Mouse (Mus musculus): Measurements from ENCODE around the gene Smim24.

The Smim24 gene

DNA sequence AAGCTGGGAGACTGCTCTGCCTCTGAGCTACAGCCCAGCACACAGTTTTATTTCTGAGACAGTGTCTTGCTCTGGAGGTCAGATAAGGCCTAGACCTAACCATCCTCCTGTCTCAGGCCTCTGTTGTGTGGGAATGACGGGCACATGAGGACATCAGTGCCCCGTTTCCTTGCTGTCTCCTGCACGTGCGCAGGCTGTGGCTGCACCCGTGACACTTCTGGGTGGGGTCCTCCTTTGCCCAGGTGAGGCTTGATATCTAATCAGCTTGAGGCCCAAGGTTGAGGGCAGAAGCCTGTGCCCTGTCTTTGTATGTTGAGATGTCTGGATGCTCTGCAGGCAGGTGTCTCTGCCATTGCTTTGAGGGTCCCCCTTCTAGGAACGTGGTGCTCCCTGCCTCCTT, 581 bp upstream of the Smim24 start:
- no peak for DNase-seq

DNA sequence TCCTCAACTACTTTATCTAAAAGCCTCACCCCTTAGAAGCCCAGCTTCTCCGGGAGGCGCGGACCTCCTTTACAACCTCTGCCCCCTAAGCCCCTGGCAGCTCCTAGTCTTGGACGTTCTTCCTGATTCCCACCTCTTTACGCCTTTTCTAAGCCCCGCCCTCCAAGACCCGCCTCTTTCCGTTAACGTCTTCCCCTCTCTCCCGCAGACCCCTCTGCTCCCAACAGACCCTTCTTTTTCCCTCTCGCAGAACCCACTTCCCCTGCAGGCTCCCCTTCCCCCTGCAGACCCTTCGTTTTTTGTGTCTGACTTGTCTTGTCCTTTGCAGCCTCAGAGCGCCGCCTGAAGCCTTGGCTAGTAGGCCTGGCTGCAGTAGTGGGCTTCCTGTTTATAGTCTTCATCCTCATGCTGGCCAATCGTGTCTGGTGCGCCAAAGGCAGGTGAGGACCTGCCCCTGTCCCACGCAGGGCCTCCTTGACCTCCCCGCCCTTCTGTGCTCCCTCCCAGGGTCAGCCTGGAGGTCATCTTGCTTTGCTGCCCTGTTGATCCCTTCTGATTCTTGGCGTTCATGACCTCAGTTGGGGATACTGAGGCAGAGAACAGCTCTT, 709 bp downstream of the Smim24 start:
- DNase-seq: peak in 1 of 2 experiments; percentile 47

DNA sequence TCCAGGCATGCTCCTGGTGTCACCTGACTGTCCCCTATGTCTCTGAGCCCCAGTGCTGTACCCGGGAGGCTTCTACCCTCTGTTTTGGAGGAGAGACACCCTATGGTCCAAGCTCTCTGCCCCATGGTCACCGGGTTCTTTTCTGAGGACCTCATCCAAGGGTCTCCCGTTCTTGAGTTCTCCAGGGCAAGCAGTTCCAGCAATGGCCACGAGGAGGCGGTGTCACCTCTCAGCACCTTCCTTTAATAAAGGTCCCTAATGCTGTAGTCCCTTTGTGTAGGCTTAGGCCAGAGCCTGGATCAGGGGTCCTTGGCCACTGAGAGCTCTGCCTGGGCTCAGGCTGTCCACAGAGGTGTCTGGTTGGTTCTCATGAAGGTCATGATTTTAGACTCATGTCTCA, 2.3 kb downstream of the Smim24 start:
- peak; percentile 51 to 81 for DNase-seq

DNA sequence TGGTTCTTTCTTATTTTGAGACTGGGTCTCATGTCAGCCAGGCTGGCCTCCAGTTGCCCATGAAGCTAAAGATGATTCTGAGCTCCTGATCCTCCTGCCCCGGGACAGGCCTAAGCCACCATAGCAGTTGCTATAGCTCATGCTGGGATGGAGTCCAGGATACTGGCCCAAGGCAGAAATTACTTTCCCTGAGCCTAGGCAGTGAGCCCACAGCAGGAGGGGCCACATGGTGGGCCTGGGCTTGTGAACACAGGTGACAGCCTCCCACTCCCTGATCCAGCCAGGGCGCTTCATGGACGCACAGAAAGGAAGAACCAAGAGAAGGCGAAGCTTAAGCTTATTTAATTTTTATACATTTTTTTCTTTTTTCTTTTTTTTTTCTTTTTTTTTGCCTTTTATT, 3.0 kb downstream of the Smim24 start:
- DNase-seq: no peak

DNA sequence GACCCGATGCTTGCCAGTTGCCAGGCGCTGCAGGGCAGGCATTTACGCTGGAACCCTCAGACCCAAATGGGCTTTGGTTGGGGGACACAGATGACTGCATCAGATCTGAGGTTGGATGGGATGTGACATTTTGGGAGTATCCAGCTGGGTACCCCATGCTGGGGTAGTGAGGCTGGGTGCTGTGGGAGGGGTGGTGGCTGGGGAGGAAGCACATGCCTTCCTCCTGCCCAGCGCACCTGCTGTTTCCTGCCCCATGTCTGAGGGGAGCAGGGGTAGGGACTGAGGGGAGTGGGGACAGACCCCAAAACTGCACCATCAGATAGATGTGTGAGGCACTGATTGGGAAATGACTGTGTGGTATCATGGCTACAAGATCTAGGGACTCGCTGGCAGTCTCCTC, 3.9 kb downstream of the Smim24 start:
- DNase-seq: no peak

DNA sequence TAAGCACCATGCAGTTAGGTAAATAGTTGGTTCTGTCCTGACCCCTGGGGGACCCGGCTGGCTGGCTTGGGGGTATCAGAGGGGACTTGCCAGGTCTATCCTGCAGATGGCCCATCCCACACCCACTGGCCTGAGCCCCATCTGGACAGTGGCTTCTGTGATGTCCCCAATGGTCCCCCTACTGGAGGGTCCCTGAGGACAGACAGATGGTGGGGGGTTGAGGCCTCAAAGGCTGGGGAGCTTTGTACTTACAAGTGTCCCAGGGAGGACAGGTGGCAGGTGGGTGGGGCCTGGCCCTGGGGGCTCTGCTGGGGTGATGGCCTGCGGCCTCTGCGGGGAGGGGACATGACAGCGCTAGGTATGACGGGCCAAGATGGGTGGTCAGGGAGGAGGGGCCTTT, 6.4 kb downstream of the Smim24 start:
- no peak for DNase-seq

DNA sequence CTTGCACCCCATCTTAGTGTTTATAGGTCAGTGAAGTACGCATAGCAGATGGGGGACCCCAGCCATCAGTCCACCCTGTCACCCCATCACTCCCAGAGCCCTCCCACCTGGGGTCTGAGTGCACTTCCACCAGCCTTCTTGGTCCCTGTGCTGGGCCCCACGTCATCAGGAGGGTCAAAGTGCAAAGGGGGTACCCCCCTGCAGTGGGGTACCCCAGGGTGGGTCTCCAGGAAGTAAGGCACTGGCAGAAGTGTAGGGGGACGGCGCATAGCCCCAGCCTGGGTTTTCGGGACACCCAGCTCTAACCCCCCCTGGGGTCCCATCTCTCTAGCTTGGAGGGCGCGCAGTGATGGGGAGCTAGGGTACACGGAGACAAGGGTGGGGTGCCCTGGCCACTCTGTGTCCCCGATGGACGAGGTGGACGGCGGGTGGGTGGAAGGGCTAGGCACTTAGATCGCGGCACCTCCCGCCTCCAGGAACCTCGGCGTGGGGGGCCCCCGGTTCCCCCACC, 7.0 kb downstream of the Smim24 start:
- no peak for DNase-seq

DNA sequence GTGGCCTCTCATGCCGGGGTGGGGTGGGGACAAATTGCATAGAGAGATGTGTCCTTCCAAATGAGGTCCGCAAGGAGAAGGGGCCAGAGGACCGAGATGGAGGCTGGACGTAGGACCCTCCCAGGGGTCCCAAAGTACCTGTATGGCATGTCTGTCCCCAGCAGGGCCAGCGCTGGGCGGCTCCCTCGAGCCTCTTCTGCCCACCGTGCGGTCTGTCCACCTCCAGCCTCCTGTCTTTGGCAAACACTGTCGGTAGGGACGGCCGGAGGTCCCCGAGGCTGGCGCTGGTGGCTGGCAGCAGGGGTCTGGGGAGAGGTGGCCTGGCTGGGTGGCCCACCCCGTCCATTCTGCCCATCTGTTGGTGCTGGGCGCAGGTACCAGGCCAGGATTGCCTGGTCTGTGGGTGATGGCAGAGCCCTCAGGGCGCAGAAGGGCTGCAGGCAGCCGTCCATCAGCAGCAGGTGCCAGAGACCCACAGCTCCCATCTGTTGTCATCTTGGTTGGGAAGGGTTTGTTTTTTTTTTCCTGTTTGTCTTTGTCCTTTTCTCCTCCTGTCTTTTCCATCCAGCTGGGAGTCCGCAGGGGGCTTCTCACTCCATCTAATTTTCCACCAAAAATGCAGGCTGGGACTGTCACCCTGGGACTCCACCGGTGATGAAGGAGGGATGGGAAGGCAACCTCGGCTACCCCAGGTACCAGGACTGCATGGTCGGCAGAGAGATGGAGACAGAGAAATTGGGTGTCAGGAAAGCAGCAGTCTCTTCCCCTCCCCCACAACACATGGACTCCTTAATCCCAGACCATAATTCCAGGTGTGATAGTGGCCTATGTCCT, 7.7 kb downstream of the Smim24 start:
- DNase-seq: no peak

DNA sequence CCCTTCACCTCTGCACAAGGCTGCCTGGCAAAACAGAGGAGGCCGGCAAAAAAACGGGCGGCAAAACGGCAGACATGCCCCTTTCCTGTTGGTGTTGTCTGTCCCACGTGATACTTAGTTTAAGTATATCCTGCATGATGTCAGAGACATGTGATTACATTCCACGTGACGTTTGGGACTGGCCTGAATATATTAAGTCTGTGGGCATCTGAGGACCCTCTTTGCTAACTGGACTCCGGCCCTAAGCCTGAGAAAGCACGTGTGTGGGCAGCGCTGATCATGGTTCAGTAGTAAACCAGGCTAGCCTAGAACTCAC, 8.3 kb downstream of the Smim24 start:
- no peak for DNase-seq

DNA sequence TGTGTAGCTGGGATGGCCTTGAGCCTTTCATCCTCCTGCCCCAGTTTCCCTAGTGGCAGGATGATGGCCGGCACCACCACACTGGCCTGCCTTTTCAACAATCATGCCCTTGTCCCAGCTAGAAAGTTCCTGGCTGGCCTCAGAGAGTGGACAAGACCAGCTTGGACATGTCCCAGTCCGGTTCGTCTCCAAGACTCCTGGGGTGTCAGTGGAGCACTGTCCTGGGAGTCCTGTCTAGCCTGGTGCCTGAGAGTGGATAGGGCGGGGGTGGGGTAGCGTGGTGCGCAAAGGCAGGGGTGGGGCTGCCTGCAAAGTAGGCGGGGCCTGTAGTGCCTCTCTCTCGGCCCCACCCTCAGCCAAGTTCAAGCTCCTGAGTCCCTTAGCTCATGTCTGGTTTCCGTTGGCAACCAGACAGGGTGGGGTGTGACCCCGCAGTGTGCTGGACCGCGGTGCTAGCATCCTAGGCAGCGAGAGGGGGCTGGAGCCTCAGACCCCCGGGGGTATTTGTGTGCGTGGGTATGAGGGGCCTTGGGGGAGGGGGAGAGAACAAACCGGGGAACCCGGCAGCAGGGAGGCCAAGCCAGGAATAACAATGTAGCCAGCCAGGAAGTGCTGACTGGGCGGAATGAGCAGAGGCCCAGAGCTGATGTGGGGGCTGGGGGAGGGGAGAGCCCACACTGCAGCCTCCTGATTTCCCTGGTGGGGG, 8.8 kb downstream of the Smim24 start:
- DNase-seq: no peak

DNA sequence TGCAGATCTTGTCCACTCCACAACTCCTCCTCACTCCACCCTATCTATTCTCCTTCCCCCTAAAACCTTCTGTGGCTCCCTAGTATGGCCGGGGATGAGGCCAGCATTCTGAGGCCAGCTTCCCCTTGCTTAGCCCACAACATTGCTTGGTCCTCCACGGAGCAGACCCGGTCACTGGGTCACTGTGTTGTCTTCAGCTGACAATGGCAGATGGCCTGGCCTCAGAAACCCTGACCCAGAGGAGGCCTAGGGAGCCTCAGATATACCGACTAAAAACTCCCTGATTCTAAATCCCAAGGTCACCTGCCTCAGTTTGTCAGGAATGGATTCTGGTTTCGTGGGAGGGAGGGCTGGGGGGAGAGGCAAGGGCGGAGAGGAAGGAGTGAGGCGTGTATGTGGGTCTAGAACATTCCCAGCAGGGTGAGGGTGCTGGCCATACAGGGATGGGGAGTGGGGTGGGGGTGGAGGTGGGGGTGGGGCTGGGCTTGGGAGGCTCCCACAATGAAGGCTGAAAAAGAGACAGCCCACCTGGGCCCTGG, 9.4 kb downstream of the Smim24 start:
- no peak for DNase-seq

DNA sequence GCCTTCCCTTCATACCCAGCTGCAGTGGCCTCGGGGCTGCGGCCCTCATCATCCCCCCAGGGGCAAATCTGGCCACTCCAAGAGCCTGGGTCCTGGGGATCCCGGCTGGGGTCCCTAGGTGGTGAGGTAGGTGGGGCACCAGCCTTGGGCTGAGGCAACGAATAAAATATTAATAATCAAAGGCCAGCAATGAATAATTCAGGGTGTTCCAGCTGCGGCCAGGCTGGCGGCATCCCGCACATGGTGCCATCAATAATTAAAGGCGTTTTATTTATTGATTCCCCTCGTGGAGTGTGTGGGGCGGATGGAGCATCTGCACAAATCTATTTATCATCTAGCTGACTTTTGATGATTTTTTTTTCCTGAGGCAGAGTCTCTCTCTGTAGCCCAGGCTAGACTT, 10.7 kb downstream of the Smim24 start:
- DNase-seq: no peak

DNA sequence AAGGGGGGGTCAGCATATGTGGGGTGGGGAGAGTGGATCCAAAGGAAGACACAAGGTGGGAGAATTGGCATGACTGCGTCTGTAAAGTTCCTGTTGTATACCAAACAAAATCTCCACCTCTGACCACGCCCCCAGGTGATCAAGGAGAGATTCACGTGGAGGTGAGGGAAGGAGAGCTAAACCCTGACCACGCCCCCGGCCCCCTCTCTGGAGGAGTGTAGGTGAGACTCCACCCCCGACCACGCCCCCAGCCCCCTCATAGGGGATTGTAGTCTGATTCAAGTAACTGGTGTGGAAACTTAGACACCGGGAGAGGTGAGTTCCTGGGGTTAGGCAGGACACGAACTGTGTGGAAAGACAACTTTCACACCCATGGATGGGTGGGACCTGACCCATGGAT, 11.2 kb downstream of the Smim24 start:
- no peak for DNase-seq

DNA sequence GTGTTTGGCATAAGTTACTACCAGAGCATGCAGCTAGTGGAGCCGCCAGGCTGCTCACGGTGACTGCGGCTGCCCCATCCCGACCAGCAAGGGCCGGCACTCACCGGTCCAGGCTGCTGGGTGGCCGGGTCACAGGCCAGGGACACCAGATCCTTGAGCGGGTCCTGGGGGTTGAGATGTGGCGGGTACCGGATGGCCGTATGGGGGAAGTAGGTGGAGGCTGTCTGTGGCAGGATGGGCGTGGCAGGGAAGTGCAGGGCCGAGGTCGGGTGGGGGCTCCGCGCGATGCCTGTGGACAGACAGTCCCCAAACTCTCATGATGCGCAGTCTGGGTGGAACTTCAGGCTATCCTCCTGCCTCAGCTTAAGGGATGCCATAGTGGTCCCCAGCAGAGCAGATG, 11.9 kb downstream of the Smim24 start:
- peak in 1 of 2 experiments; percentile 46 for DNase-seq

DNA sequence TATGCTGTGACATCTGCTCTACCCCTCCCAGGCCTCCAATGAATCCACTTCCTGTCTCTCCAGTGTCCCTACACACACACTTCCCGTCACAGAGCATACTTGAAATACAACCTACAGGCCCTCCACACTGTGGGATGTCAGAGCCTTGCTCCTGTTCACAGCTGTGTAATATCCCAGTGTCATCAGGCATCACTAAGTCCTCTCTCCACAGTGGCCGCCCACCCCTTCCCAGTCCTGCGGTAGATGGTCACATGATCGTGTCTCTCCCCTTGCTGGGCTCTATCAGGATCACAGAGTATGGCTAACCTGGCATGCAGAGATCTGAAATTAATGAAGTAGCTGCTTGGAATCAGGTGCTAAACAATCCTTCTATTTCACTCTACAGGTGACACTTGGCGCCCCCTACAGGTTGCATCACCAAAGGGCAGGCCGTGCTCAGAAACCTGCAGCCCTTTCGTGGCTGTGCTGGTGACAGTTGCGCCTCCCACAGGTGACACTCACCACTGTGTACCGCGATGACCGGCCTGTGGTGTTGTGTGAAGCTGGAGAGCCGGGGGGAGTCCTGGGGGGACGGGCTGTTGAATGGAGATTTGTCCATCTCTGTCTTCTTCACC, 12.8 kb downstream of the Smim24 start:
- peak; percentile 42 to 71 for DNase-seq

DNA sequence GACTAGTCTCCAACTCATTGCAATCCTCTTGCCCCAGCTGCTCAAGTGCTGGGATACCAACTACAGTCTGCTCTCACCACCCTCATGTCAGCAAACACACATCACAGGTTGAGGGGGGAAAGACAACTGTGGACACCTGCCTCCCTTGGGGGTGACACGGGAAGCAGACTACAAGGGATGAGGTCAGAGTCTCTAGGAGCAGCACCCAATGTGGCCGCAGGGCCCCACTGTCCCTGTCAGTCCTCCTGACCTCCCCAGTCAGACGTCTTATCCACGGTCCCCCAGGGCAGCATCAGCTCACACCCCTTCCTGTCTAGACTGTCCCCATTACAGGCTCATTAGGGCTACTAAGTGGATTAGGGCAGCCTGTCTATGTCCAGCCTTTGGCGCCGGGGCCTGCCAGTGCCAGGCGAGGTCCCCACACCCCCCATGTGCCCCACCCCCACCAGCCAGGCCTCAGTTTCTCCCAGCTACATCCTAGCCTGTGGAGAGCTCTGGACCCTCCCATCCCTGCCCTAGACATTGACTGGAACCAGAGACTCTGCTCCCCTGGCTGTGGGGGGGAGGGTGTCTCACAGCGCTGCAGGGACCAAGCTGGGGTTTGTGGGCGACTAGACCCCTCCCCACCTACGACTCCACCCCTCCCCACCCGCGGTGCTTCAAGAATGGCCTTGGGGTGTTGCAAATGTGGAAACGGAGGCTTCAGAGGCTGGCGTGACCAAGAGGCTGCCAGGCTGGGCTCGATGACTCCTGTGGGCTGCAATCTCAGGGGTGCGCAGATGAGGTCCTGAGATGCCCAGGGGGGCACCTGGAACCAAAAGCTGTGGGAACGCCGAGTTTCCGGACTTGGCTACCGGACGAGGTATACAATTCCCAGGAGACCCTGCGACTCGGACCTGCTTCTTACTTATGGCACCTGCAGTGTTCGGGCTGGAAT, 13.9 kb downstream of the Smim24 start:
- no peak for DNase-seq

DNA sequence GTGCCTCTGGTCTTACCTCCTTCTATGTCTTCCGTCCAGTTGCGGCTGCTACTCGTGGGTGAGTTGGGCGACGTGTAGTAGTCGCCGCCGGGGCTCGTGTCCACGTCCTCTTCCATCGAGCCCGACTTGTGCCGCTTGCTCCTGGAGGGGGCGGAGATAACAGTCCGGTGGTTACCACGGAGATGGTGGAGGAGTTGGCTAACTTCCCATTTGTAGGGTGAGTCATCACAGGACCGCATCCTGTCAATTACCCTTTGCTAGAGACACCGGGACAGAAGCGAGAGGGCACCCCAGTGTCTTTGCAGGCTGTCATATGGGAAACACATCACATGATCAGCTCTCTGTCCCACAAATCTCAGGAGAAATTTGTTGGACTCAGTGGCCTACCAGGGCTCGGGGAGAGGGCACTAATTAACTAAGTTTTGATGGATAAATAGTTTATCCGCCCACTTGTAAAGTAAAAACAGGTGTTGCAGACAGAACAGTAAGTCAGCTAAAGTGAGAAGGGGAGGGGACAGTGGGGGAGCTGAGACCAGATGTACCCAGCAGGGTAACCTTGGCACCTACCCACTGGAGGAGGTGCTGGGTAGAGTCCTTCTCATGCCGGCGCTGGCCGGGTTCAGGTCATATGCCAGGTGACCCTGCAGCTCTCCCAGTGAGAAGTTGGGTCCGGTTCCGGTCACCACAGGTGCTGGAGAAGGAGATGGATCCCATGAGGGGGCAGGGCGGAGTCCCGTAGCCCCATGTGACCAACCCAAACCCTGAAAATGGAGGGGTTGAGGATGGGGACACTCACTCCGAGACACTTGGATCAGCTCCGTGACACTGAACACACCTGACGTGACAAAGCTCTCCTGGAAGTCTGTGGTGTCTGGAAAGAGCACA, 14.9 kb downstream of the Smim24 start:
- peak; percentile 39 to 53 for DNase-seq

DNA sequence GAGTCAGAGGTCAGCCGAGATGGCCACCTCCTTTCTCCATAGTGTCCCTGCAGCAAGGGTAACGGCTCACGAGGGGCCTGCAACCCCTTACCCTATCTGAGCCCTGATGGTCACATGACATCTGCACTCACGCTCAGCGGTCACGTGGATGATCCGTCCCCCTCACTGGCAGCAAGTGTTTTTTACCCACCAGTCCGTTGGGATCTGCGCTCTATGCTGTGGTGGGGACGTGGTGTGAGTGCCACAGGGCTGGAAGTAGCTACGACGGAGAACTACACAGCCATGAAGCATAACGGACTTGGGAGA, 15.5 kb downstream of the Smim24 start:
- no peak for DNase-seq

DNA sequence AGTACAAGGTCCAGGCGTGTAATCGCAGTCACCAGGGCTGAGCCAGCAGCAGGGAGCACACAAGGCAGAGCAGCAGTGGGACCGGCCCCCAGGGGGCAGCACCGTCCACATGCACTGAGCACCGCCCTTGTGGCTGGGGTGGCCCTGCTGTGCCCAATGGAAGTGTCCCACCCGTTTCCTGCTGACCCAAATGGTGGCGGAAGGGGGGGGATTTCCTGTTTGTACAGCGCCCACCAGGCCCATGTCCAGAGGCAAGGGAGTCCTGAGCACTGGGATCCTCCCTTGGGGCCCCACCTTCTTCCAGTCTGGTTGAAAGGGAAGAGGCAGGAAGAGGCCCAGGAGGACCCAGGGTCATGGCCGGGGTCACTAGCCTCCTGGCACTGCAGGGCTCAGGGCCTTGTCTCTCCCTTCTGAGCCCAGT, 16.0 kb downstream of the Smim24 start:
- peak; percentile 65 to 83 for DNase-seq

DNA sequence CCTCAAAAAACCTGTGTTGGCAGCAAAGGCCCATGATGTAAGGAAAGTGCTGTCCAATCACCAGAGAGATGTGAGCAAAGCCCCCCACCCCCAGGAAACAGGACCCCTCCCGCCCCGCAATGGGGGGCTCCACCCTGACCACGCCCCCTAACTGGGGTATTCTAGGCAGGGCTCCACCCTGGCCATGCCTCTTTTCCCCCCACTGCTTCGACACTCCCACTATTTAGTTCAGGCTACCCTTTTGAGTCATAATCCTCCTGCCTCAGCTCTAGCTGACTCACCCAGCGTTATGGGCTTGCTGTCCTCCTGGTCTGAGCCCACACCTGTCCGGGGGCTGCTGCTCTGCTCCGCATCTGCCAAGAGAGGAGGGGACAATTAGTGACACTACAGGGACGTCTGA, 16.5 kb downstream of the Smim24 start:
- no peak for DNase-seq

DNA sequence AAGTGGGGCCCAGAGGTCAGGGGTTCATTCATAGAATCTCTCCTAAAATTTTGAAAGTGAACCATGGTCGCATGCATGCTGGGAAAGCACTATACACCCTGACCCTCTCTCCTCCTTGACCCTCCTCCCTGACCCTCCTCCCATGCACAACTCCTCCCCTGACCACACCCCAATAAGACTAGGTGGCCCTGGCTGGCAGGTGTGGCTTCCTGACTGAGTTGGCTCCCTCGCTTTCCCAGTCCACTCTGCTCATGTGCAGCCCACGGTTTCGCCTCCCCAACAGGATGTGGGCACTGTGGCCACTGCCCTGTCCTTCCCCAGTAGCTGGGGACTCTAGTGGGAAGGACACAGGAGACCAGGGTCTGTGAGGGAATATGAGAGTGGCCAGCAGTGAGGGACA, 17.5 kb downstream of the Smim24 start:
- DNase-seq: no peak

All from spleen, adult 18-20 months (tissue).